Mouse (Mus musculus): ENCODE results near the gene Sh3bp4.

Gene Sh3bp4

GRCm38 (mm10) chr1:89071371-89072142 is 1.3 kb downstream of the Sh3bp4 start:
- DNase-seq (ENCODE audit: low read depth, low spot score): no peak

- no peak for DNase-seq (ENCODE audit: low read depth, low spot score)
Observed at GRCm38 (mm10) chr1:89072143-89072990, 2.2 kb downstream of the Sh3bp4 start.

GRCm38 (mm10) chr1:89073291-89073846 is 3.2 kb downstream of the Sh3bp4 start:
- DNase-seq (ENCODE audit: low read depth, low spot score): no peak

- DNase-seq (ENCODE audit: low read depth, low spot score): no peak
Observed at GRCm38 (mm10) chr1:89074678-89075077, 4.5 kb downstream of the Sh3bp4 start.

GRCm38 (mm10) chr1:89075120-89075519 is 4.9 kb downstream of the Sh3bp4 start:
- DNase-seq (ENCODE audit: low read depth, low spot score): no peak

- no peak for DNase-seq (ENCODE audit: low read depth, low spot score)
Observed at GRCm38 (mm10) chr1:89076777-89077176, 6.6 kb downstream of the Sh3bp4 start.

GRCm38 (mm10) chr1:89078240-89078639 is 8.0 kb downstream of the Sh3bp4 start:
- no peak for DNase-seq (ENCODE audit: low read depth, low spot score)

GRCm38 (mm10) chr1:89078730-89079129 is 8.5 kb downstream of the Sh3bp4 start:
- DNase-seq (ENCODE audit: low read depth, low spot score): no peak

GRCm38 (mm10) chr1:89079239-89079638 is 9.0 kb downstream of the Sh3bp4 start:
- DNase-seq (ENCODE audit: low read depth, low spot score): no peak

GRCm38 (mm10) chr1:89080371-89080770 is 10.2 kb downstream of the Sh3bp4 start:
- DNase-seq (ENCODE audit: low read depth, low spot score): no peak

GRCm38 (mm10) chr1:89080795-89081194 is 10.6 kb downstream of the Sh3bp4 start:
- no peak for DNase-seq (ENCODE audit: low read depth, low spot score)

- DNase-seq (ENCODE audit: low read depth, low spot score): no peak
Observed at GRCm38 (mm10) chr1:89081371-89081770, 11.2 kb downstream of the Sh3bp4 start.

GRCm38 (mm10) chr1:89082171-89082882 is 12.1 kb downstream of the Sh3bp4 start:
- no peak for DNase-seq (ENCODE audit: low read depth, low spot score)

GRCm38 (mm10) chr1:89086575-89087153 is 16.4 kb downstream of the Sh3bp4 start:
- no peak for DNase-seq (ENCODE audit: low read depth, low spot score)

GRCm38 (mm10) chr1:89088144-89088543 is 17.9 kb downstream of the Sh3bp4 start:
- no peak for DNase-seq (ENCODE audit: low read depth, low spot score)

GRCm38 (mm10) chr1:89088748-89089288 is 18.6 kb downstream of the Sh3bp4 start:
- no peak for DNase-seq (ENCODE audit: low read depth, low spot score)

GRCm38 (mm10) chr1:89089821-89090600 is 19.8 kb downstream of the Sh3bp4 start:
- no peak for DNase-seq (ENCODE audit: low read depth, low spot score)

GRCm38 (mm10) chr1:89090676-89091075 is 20.5 kb downstream of the Sh3bp4 start:
- DNase-seq (ENCODE audit: low read depth, low spot score): no peak

- DNase-seq (ENCODE audit: low read depth, low spot score): no peak
Observed at GRCm38 (mm10) chr1:89092019-89092418, 21.8 kb downstream of the Sh3bp4 start.

GRCm38 (mm10) chr1:89092442-89092991 is 22.3 kb downstream of the Sh3bp4 start:
- DNase-seq (ENCODE audit: low read depth, low spot score): no peak
